Mouse (Mus musculus) G1E (cell line): Measurements from ENCODE around the gene Tnpo1.

Source experiments
- CTCF ChIP-seq: IDR thresholded peaks from 2 replicates; pipeline ENCODE4 v1.5.1; 2012; ENCODE audit warnings: low read depth, low read length, inconsistent platforms, mixed read lengths
- GATA1 ChIP-seq: IDR thresholded peaks from 2 replicates; pipeline ENCODE4 v1.6.1; 2012; ENCODE audit warnings: borderline replicate concordance, low read length, inconsistent platforms, mixed read lengths
- POLR2AphosphoS5 ChIP-seq: IDR thresholded peaks from 2 replicates; pipeline ENCODE4 v1.6.1; 2012; ENCODE audit warnings: low read depth, low read length, inconsistent platforms; ENCODE audit not compliant: insufficient replicate concordance

DNA sequence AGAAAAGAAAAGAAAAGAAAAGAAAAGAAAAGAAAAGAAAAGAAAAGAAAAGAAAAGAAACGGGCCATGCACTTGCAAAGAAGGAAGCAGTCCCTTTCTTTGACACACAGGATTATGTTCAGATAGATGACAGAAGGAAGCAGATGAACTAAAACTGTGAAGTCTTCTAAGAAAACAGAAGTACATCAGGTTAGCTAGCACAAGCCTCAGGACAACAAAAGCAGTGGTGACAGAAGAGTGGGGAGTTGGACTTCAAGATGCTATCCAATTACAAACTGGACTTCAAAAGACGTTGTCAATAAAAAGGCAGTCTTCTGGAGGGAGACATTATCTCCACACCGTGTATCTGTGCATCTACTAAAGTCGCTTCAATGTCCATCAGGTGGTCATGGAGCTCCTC is 113.9 kb downstream of the Tnpo1 start:
- TF ChIP-seq CTCF = no peak
- no peak for TF ChIP-seq GATA1
- TF ChIP-seq POLR2AphosphoS5 = no peak
